Mouse (Mus musculus) bone marrow, adult 2 months (tissue): ENCODE results near the gene Ggact.

Experiments used
- CTCF ChIP-seq: fragments of 200-500 bp; IDR thresholded peaks from 2 replicates; pipeline ENCODE4 v1.5.1; 2011; ENCODE audit warnings: low read length, control low read depth; ENCODE audit not compliant: control insufficient read depth, insufficient read depth
- POLR2A ChIP-seq: fragments of 200-500 bp; IDR thresholded peaks from 2 replicates; pipeline ENCODE4 v1.6.1; 2011; ENCODE audit warnings: low read depth, mild to moderate bottlenecking, control low read depth, low read length, borderline replicate concordance; ENCODE audit not compliant: control insufficient read depth

DNA sequence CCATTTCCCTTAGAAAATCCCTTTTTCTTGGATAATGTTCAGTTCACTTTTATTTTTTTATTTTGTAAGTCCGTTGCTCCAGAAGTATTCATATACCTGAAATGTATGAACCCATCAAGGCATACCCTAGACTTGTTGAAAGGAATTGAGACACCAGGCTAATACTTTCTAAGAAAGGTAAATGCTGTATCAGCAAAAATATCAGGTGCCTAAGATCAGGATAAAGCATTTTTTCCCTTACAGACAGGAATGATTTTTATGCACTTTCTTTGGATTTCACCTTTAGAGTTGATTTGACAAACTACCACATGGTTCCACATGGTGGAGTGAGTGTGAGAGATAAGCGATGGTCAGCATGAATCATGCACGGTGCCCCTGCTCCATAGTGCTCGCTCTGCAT lies 120.2 kb downstream of the Ggact start:
- no peak for TF ChIP-seq CTCF
- TF ChIP-seq POLR2A = no peak
